Mouse (Mus musculus): Measurements from ENCODE around the gene Chn1.

DNA sequence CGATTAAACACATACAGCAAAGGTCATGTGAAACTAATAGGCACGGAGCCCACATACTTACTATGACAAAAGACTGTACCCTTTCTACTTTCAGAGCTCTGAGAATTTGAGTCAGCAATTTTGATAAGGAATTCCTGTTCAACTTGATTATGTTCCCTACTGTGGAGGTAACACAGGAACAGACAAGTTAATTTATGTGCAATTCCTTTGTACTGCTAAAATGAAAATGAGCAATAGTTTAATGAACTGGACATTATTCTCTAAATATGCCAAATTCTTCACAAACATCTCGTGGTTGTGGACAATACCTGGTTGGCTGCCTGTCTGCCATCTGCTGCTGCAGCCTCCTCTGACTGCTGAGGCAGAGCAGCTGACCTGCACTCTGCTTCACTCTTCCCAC lies 11.6 kb downstream of the Chn1 start:
- TF ChIP-seq CTCF (IDR thresholded peaks at IDR 0.05; ENCODE audit: low read depth, low read length) (no peak), EP300 (IDR thresholded peaks at IDR 0.05; ENCODE audit: insufficient read depth, low read depth, low read length) (no peak)
